8 mouse cellular contexts compared by ENCODE assay signal in the genomic region with DNA sequence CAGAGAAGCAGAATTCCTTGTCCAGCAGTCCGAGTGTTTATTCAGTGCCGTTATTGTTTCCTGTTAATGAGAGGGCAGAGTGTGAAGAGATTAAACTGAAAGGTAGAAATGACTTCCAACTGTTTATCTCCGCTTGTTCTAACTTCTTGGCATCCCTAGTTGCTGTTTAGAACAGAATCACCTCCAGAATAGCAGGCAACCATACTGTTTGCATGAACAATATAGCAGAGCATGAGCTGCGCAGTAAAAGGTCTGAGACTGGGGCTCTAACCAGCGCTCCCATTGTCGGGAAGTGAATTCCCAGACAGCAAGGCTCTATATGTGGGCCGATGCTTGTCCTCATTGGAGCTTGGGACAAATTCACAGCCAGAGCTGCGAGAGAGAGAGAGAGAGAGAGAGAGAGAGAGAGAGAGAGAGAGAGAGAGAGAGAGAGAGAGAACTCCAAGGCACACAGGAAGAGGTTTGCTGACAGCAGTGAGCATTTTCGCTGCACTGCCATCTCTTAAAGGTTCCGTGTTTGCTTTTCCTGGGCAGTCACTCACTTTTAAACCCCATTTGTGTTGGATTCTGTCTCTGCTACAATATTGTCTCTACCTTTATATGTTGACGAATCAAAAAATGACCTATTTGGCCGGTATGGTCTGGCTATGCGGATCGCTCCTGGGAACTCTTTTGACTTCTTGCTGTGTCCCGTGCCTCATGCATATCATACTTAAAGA. TPM values are rescaled to one million over a fixed set of nuclear protein-coding genes. Genes with fewer than 3 reads are reported as not detected.
DNase-seq lines count a peak whose midpoint lies in the region; ATAC-seq and TF ChIP-seq lines count a peak whose summit lies in the region.

No protein-coding gene starts in this region.

- H3K9me3 ChIP-seq in liver, embryonic 15.5 days (replicated peaks) = no peaks in the 10 kb centered on the region

- peak overlapping the region; percentile 71 for H3K4me3 ChIP-seq in gastrocnemius, adult 2 months
- peak overlapping the region; percentile 27 for H3K4me3 ChIP-seq in liver, embryonic 15.5 days (replicated peaks)

- no peak overlapping the region for H3K9ac ChIP-seq in liver, embryonic 15.5 days

- peak overlapping the region; percentile 87 for H3K27ac ChIP-seq in gastrocnemius, adult 2 months
- H3K27ac ChIP-seq in liver, embryonic 15.5 days (replicated peaks) = no peak overlapping the region

- no peaks in the 10 kb centered on the region; the same call in 1 of the 2 replicates for H3K27me3 ChIP-seq in liver, embryonic 15.5 days

- ATAC-seq in liver, embryonic 15.5 days (ENCODE audit: insufficient read depth) = no peak

- H3K4me1 ChIP-seq in liver, embryonic 15.5 days (replicated peaks) = no peaks in the 10 kb centered on the region

- H3K4me2 ChIP-seq in liver, embryonic 15.5 days = peak overlapping the region; percentile 43

- WGBS in liver, embryonic 15.5 days (ENCODE audit: insufficient replicate concordance) = 40% methylated on average over 15 of the region's 15 CpGs

- TF ChIP-seq CTCF in gastrocnemius, adult 2 months (IDR thresholded peaks at IDR 0.05) = no peak

- intact Hi-C loops in gastrocnemius, adult 2 months (cut with DNase I) = no loop called here
- intact Hi-C loops in gastrocnemius, postnatal 14 days (cut with DNase I; ENCODE audit: low total_unique reads) = loop anchor here (10.0 kb wide), 1 partner anchor 148 kb away; no protein-coding TSS in a partner anchor

- DNase-seq in gastrocnemius, adult 2 months = no peak
- DNase-seq in gastrocnemius, postnatal 14 days = no peak
- DNase-seq in spleen, adult 12 weeks (ENCODE audit: low spot score) = peak; percentile 8
- no peak for DNase-seq in spleen, adult 18-20 months
- peak; percentile 32 for DNase-seq in thymus, postnatal 14 days
- DNase-seq in gastrocnemius, postnatal 10 days = no peak
- DNase-seq in adrenal gland, adult 18-20 months (ENCODE audit: low spot score in 2 of 2) = no peak

- no peaks in the 10 kb centered on the region for H3K36me3 ChIP-seq in liver, embryonic 15.5 days (replicated peaks)

RNA-seq across cellular contexts. Expression of a gene that starts 3.5 kb away (rescaled TPM):
- 1 to 10 TPM; 1.5 to 5.5 TPM for total RNA-seq in gastrocnemius, adult 2 months (2021)
- 1 to 10 TPM; 2.2 to 2.3 TPM for total RNA-seq in gastrocnemius, postnatal 14 days (2021)
- 0.07 and 0.13 TPM in 2 replicates for polyA plus RNA-seq in liver, embryonic 15.5 days (2015; fragmentation: Nextera tagmentation; extraction: Ambion mirVana)
- total RNA-seq in gastrocnemius, postnatal 10 days (2021) = 1 to 10 TPM; 2.2 to 3.2 TPM
- 1 to 10 TPM; 3.4 to 6.7 TPM for total RNA-seq in adrenal gland, adult 18-20 months (2021)

RNA-seq across cellular contexts. Expression of a gene that starts 32.9 kb away (rescaled TPM):
- total RNA-seq in gastrocnemius, adult 2 months (2021) = 10 to 100 TPM in 1 of 2 experiments, 1 to 10 TPM in 1; 6.3 to 28.4 TPM
- total RNA-seq in gastrocnemius, postnatal 14 days (2021) = 1 to 10 TPM; 5.7 to 6.3 TPM
- 3.4 and 3.7 TPM in 2 replicates for polyA plus RNA-seq in liver, embryonic 15.5 days (2015; fragmentation: Nextera tagmentation; extraction: Ambion mirVana)
- 1 to 10 TPM; 4.3 to 5.8 TPM for total RNA-seq in gastrocnemius, postnatal 10 days (2021)
- total RNA-seq in adrenal gland, adult 18-20 months (2021) = 10 to 100 TPM; 12.6 to 17.9 TPM

Comparison
In these comparisons a context has a peak if more than half of its experiments do, and no peak if none do; other contexts are left out.
1. DNase-seq: peak in spleen, adult 12 weeks (single experiment) and thymus, postnatal 14 days (single experiment); none in gastrocnemius, adult 2 months (single experiment), gastrocnemius, postnatal 14 days (single experiment), spleen, adult 18-20 months (0 of 2), gastrocnemius, postnatal 10 days (single experiment) and adrenal gland, adult 18-20 months (0 of 2).